Mouse (Mus musculus) hindbrain, embryonic 15.5 days (tissue): ENCODE results near the gene Sept6. TPM values are rescaled to one million over a fixed set of nuclear protein-coding genes. Genes with fewer than 3 reads are reported as not detected.

Source experiments
- ATAC-seq: fragments of 200-750 bp; cut with Nextera tagmentation; 2 replicates; pipeline ENCODE4 v1.8.0; 2017; ENCODE audit warnings: low read depth, moderate number of reproducible peaks, moderate TSS enrichment; ENCODE audit not compliant: low FRiP score
- H3K27ac ChIP-seq: fragments of 300-500 bp; sonication (generic); replicated peaks from 2 replicates; pipeline ENCODE4 v1.5.1; 2015; ENCODE audit warnings: mild to moderate bottlenecking, inconsistent platforms
- H3K27me3 ChIP-seq: fragments of 300-500 bp; sonication (generic); 2 replicates; pipeline ENCODE4 v1.6.1; 2015; ENCODE audit warnings: control low read depth, inconsistent platforms
- H3K36me3 ChIP-seq: fragments of 300-500 bp; sonication (generic); 2 replicates; pipeline ENCODE4 v1.6.1; 2015; ENCODE audit warnings: control low read depth, inconsistent platforms
- H3K4me1 ChIP-seq: fragments of 300-500 bp; sonication (generic); replicated peaks from 2 replicates; pipeline ENCODE4 v1.6.1; 2015; ENCODE audit warnings: control low read depth, inconsistent platforms
- H3K4me2 ChIP-seq: fragments of 300-500 bp; sonication (generic); 2 replicates; pipeline ENCODE4 v1.6.1; 2015; ENCODE audit warnings: moderate library complexity, mild to moderate bottlenecking, inconsistent platforms
- H3K4me3 ChIP-seq: fragments of 300-500 bp; sonication (generic); 2 replicates; pipeline ENCODE4 v1.5.1; 2015; ENCODE audit warnings: mild to moderate bottlenecking, inconsistent platforms
- H3K9ac ChIP-seq: fragments of 300-500 bp; sonication (generic); 2 replicates; pipeline ENCODE4 v1.6.1; 2015; ENCODE audit warnings: inconsistent platforms
- H3K9me3 ChIP-seq: fragments of 300-500 bp; sonication (generic); 2 replicates; pipeline ENCODE4 v1.6.1; 2016; ENCODE audit warnings: control low read depth, inconsistent platforms
- WGBS: fragments of 180-500 bp; shearing (Covaris S2); methylation state at CpG from one replicate; pipeline ENCODE4 v1.1.7; 2015; 5-methylcytosine and 5-hydroxymethylcytosine counted together
- polyA plus RNA-seq: library from polyadenylated mRNA; unstranded; fragments of >200 nt; fragmentation: Nextera tagmentation; extraction: Ambion mirVana; gene quantifications from 2 replicates; pipeline ENCODE4 v1.2.1, GENCODE M21; 2015

The Sept6 gene
- polyA plus RNA-seq, 1 experiment from 2014 or later, result 73.5 TPM

- H3K4me2 ChIP-seq, result no peak overlapping the region
- peaks cover 27% of the 10 kb centered on the region for H3K4me1 ChIP-seq
- no peak overlapping the region for H3K27ac ChIP-seq
- H3K4me3 ChIP-seq, result no peak overlapping the region
- H3K9ac ChIP-seq, result no peak overlapping the region
- no peaks in the 10 kb centered on the region for H3K36me3 ChIP-seq
- H3K27me3 ChIP-seq, result no peaks in the 10 kb centered on the region
- no peak for ATAC-seq
- 68% methylated on average over 3 of the region's 3 CpGs for WGBS
- no peaks in the 10 kb centered on the region for H3K9me3 ChIP-seq
These were observed 6.6 kb downstream of the Sept6 start for GRCm38 (mm10) chrX:36985041-36985440.

- no peaks in the 10 kb centered on the region for H3K36me3 ChIP-seq
- H3K4me3 ChIP-seq, result no peak overlapping the region
- H3K27ac ChIP-seq, result no peak overlapping the region
- no peaks in the 10 kb centered on the region for H3K9me3 ChIP-seq
- no peaks in the 10 kb centered on the region for H3K27me3 ChIP-seq
- ATAC-seq, result no peak
- 48% methylated on average over 11 of the region's 11 CpGs for WGBS
- H3K4me2 ChIP-seq, result no peak overlapping the region
- H3K9ac ChIP-seq, result no peak overlapping the region
- H3K4me1 ChIP-seq, result peaks cover 27% of the 10 kb centered on the region
These were observed 7.8 kb downstream of the Sept6 start for GRCm38 (mm10) chrX:36983654-36984311.

GRCm38 (mm10) chrX:36982892-36983653 is 8.5 kb downstream of the Sept6 start:
- ATAC-seq, result no peak
- no peaks in the 10 kb centered on the region for H3K9me3 ChIP-seq
- no peak overlapping the region for H3K9ac ChIP-seq
- no peak overlapping the region for H3K4me3 ChIP-seq
- no peaks in the 10 kb centered on the region for H3K36me3 ChIP-seq
- peaks cover 27% of the 10 kb centered on the region for H3K4me1 ChIP-seq
- H3K27me3 ChIP-seq, result no peaks in the 10 kb centered on the region
- H3K27ac ChIP-seq, result no peak overlapping the region
- H3K4me2 ChIP-seq, result no peak overlapping the region
- WGBS, result 72% methylated on average over 8 of the region's 8 CpGs

- H3K27me3 ChIP-seq, result no peaks in the 10 kb centered on the region
- 86% methylated on average over 10 of the region's 10 CpGs for WGBS
- no peak for ATAC-seq
These were observed 10.9 kb downstream of the Sept6 start for GRCm38 (mm10) chrX:36980563-36981187.

GRCm38 (mm10) chrX:36977863-36978262 is 13.7 kb downstream of the Sept6 start:
- H3K27me3 ChIP-seq, result no peaks in the 10 kb centered on the region
- no peak overlapping the region for H3K9ac ChIP-seq
- H3K4me1 ChIP-seq, result no peaks in the 10 kb centered on the region
- ATAC-seq, result no peak
- no peak overlapping the region for H3K4me3 ChIP-seq
- H3K27ac ChIP-seq, result no peak overlapping the region
- no peaks in the 10 kb centered on the region for H3K36me3 ChIP-seq
- H3K4me2 ChIP-seq, result no peak overlapping the region
- H3K9me3 ChIP-seq, result no peaks in the 10 kb centered on the region
- WGBS, result 91% methylated on average over 2 of the region's 2 CpGs

More at GRCm38 (mm10) chrX:36980563-36981187, 10.9 kb downstream of the Sept6 start:
- Histone ChIP-seq H3K27ac (no peak overlapping the region), H3K36me3 (no peaks in the 10 kb centered on the region), H3K9ac (no peak overlapping the region), H3K4me2 (no peak overlapping the region), H3K4me3 (no peak overlapping the region), H3K9me3 (no peaks in the 10 kb centered on the region), H3K4me1 (peaks cover 14% of the 10 kb centered on the region)

- Histone ChIP-seq H3K9me3 (no peaks in the 10 kb centered on the region), H3K9ac (no peak overlapping the region), H3K4me3 (no peak overlapping the region), H3K4me2 (no peak overlapping the region), H3K4me1 (no peaks in the 10 kb centered on the region), H3K36me3 (no peaks in the 10 kb centered on the region), H3K27me3 (no peaks in the 10 kb centered on the region), H3K27ac (no peak overlapping the region)
- 84% methylated on average over 7 of the region's 7 CpGs for WGBS
- no peak for ATAC-seq
These were observed 14.6 kb downstream of the Sept6 start for GRCm38 (mm10) chrX:36976980-36977379.

GRCm38 (mm10) chrX:36976272-36976671 is 15.3 kb downstream of the Sept6 start:
- no peak for ATAC-seq
- H3K27ac ChIP-seq, result no peak overlapping the region
- H3K9ac ChIP-seq, result no peak overlapping the region
- H3K9me3 ChIP-seq, result no peaks in the 10 kb centered on the region
- no peaks in the 10 kb centered on the region for H3K27me3 ChIP-seq
- no peak overlapping the region for H3K4me3 ChIP-seq
- WGBS, result 88% methylated on average over 4 of the region's 4 CpGs
- H3K4me1 ChIP-seq, result no peaks in the 10 kb centered on the region
- H3K36me3 ChIP-seq, result no peaks in the 10 kb centered on the region
- H3K4me2 ChIP-seq, result no peak overlapping the region

GRCm38 (mm10) chrX:36974905-36975304 is 16.7 kb downstream of the Sept6 start:
- Histone ChIP-seq H3K4me2 (no peak overlapping the region), H3K4me3 (no peak overlapping the region), H3K9ac (no peak overlapping the region), H3K36me3 (no peaks in the 10 kb centered on the region), H3K27ac (no peak overlapping the region), H3K4me1 (no peaks in the 10 kb centered on the region), H3K27me3 (no peaks in the 10 kb centered on the region), H3K9me3 (no peaks in the 10 kb centered on the region)
- 78% methylated on average over 4 of the region's 5 CpGs for WGBS
- no peak for ATAC-seq

- Histone ChIP-seq H3K9me3 (no peaks in the 10 kb centered on the region), H3K4me2 (no peak overlapping the region), H3K27ac (no peak overlapping the region), H3K9ac (no peak overlapping the region), H3K4me3 (no peak overlapping the region), H3K36me3 (no peaks in the 10 kb centered on the region), H3K4me1 (no peaks in the 10 kb centered on the region), H3K27me3 (no peaks in the 10 kb centered on the region)
- WGBS, result 82% methylated on average over 5 of the region's 5 CpGs
- no peak for ATAC-seq
These were observed 18.6 kb downstream of the Sept6 start for GRCm38 (mm10) chrX:36972951-36973471.

- WGBS, result 83% methylated on average over 4 of the region's 4 CpGs
- no peaks in the 10 kb centered on the region; the same call in 1 of the 2 replicates for H3K36me3 ChIP-seq
These were observed 20.4 kb downstream of the Sept6 start for GRCm38 (mm10) chrX:36971156-36971555.

GRCm38 (mm10) chrX:36969501-36969900 is 22.1 kb downstream of the Sept6 start:
- no peak overlapping the region for H3K4me2 ChIP-seq
- 68% methylated on average over 4 of the region's 4 CpGs for WGBS
- H3K9ac ChIP-seq, result no peak overlapping the region
- no peak overlapping the region for H3K4me3 ChIP-seq
- H3K4me1 ChIP-seq, result no peaks in the 10 kb centered on the region
- no peak overlapping the region for H3K27ac ChIP-seq
- no peaks in the 10 kb centered on the region for H3K9me3 ChIP-seq
- no peaks in the 10 kb centered on the region for H3K27me3 ChIP-seq
- no peaks in the 10 kb centered on the region; the same call in 1 of the 2 replicates for H3K36me3 ChIP-seq
- no peak for ATAC-seq

More at GRCm38 (mm10) chrX:36971156-36971555, 20.4 kb downstream of the Sept6 start:
- no peak overlapping the region for H3K4me2 ChIP-seq
- no peak for ATAC-seq
- no peak overlapping the region for H3K9ac ChIP-seq
- no peaks in the 10 kb centered on the region for H3K4me1 ChIP-seq
- no peak overlapping the region for H3K27ac ChIP-seq
- no peaks in the 10 kb centered on the region for H3K9me3 ChIP-seq
- no peak overlapping the region for H3K4me3 ChIP-seq
- H3K27me3 ChIP-seq, result no peaks in the 10 kb centered on the region

GRCm38 (mm10) chrX:36956674-36957073 is 34.9 kb downstream of the Sept6 start:
- no peak overlapping the region for H3K9ac ChIP-seq
- H3K36me3 ChIP-seq, result 0 out of 2 replicates have a peak, but pooled peaks cover 3% of the 10 kb centered on the region
- H3K27ac ChIP-seq, result no peak overlapping the region
- no peak for ATAC-seq
- no peak overlapping the region for H3K4me2 ChIP-seq
- H3K4me1 ChIP-seq, result no peaks in the 10 kb centered on the region
- no peaks in the 10 kb centered on the region for H3K9me3 ChIP-seq
- H3K27me3 ChIP-seq, result no peaks in the 10 kb centered on the region
- H3K4me3 ChIP-seq, result no peak overlapping the region
- WGBS, result 86% methylated on average over 2 of the region's 2 CpGs
